Mouse (Mus musculus) induced T-regulatory cell, adult 2 months (primary cell): ENCODE results near the gene Parp2.

Experiments used
- DNase-seq: peaks from one replicate; pipeline ENCODE4 v3.0.0-alpha.2; 2012; ENCODE audit warnings: low read depth

The Parp2 gene

DNA sequence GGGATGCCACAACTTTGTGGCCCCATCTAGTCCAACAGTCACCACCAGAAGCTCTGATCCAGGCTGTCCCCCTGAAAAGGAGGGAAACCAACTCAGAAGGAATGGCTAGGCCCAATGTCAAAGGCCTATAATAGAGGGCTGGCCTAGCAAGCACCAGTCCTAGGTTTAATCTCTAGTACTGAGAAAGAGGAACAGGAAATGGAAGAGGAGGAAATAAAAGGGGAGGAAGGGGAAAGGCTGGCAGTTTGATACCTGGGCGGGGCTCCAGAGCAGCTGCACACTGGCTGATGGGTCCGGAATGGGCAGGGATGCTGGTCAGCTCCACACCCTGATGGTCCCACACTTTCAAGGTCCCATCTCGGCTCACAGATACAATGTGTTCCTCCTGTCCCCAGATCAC is 22.2 kb downstream of the Parp2 start:
- no peak for DNase-seq

GRCm38 (mm10) chr14:50833964-50834363 is 26.3 kb downstream of the Parp2 start:
- no peak for DNase-seq

DNA sequence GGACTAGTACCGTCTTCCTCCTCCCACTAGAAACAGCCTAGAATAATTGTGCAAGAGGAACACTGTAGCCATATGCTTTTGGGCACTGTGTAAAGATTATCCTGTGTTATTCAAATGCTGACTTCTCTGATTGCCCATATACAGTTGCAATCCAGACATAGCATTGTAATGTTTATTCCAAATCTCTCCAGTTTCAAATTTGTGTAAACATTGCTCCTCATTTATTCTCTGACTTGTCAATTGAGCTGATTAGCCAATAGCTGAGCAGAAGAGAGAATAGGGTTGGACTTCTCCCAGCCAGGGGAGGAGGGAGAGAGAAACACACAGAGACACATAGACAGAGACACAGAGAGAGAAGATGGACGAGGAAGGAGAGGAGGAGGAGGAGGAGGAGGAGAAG is 26.8 kb downstream of the Parp2 start:
- no peak for DNase-seq

GRCm38 (mm10) chr14:50837236-50837635 is 29.6 kb downstream of the Parp2 start:
- no peak for DNase-seq

- no peak for DNase-seq
Measured at GRCm38 (mm10) chr14:50855788-50856187, 48.1 kb downstream of the Parp2 start.

DNA sequence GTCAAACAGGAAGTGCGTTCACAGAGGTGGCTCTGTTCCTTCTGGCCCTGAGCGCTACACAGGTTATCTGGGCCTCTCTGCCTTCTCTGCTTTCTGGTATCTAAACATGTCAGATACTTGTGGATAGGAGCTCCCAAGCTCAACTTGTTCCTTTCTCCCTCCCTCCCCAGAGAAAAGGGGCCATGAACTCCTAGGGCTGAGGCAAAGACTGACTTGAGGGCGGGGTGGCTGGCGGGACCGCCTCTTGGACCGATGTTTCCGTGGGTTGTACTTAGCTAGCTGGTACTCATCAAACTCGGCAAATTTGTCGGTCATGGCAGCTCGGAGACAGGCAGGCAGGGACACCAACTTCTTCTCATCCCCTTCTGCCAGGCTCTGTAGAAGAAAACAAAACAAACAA is 55.0 kb downstream of the Parp2 start:
- no peak for DNase-seq

DNA sequence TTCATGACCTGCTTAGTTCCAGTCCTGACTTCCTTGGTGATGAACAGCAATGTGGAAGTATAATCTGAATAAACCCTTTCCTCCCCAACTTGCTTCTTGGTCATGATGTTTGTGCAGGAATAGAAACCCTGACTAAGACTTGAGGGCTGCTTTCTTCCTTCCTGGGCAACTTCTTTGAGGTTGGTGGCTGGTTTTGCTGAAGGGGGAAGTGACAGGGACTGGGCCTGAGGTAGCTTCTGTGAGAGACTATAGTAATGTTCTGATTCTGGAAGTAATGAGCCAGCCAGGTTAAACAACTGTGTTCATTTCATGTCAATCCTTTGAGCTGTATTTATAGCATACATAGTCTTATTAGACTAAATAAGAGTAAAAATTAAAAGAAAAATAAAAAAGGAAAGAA is 57.4 kb downstream of the Parp2 start:
- DNase-seq, result peak; percentile 8

GRCm38 (mm10) chr14:50866966-50867365 is 59.3 kb downstream of the Parp2 start:
- DNase-seq, result no peak

GRCm38 (mm10) chr14:50868211-50868610 is 60.6 kb downstream of the Parp2 start:
- DNase-seq, result no peak

- DNase-seq, result no peak
Measured at GRCm38 (mm10) chr14:50868656-50869055, 61.0 kb downstream of the Parp2 start.

GRCm38 (mm10) chr14:50869889-50870804 is 62.5 kb downstream of the Parp2 start, which contains the start of gene Tep1:
Tep1 (minus strand) TSS chr14:50870560.
- peak; percentile 87 for DNase-seq

DNA sequence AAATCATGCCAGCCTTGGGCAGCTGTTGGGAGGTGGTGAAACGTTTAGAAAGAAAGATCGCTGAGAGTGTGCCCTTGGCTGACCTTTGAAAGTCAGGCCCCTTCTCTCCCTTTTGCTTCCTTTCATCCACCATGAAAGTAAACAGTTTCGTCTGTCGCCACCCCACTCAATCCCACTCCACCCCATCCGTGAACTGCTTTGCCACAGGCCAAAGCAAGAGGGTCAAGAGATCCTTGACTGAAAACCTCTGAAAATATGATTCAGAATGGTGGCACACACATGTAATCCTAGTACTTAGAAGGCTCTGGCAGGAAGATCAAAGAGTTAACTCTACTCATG is 63.1 kb downstream of the Parp2 start:
- DNase-seq, result no peak
